ENCODE assay signal across 24 mouse cellular contexts in the genomic region with DNA sequence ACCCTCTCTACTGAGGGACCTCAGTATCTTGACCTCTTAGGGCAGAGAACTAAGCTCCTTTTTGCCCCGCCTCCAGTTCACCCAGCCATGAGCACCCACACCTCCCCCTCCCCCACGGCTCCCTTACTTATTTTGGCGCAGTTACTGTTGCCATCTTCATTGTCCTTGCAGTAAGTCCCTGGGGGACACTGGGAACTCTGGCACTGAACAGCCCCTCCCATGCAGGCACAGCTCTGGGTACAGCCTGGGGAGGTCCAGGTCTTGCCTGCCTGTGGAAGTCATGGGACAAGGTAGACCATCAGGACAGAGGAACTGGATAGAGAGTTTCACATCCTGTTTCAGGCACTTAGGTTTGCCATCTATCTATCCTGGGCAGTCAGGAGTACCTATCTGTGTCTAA.
DNase-seq lines count a peak whose midpoint lies in the region; ATAC-seq and TF ChIP-seq lines count a peak whose summit lies in the region.
"Had no signal": no experiment of that assay in that cellular context is flagged by ENCODE, and none has a peak within 500 bp of the region (broad histone marks: within the 10 kb centered on the region; RNA-seq: fewer than 3 reads in every experiment).

No protein-coding gene starts in this region.

- intact Hi-C loops in heart, postnatal 36 days (cut with DNase I), result no loop called here

- TF ChIP-seq POLR2A in lung, adult 2 months (IDR thresholded peaks at IDR 0.05; ENCODE audit: borderline replicate concordance, extremely low read depth, low read depth, low read length), result no peak

- WGBS in heart, embryonic 13.5 days, result 67% methylated on average over 3 of the region's 3 CpGs
- 66% methylated on average over 3 of the region's 3 CpGs for WGBS in lung, embryonic 16.5 days
- WGBS in lung, adult 2 months, result 72% methylated on average over 3 of the region's 3 CpGs
- 70% methylated on average over 3 of the region's 3 CpGs for WGBS in embryonic facial prominence, embryonic 10.5 days

- H3K9me3 ChIP-seq in heart, embryonic 13.5 days, result no peaks in the 10 kb centered on the region
- H3K9me3 ChIP-seq in lung, embryonic 16.5 days (ENCODE audit: control insufficient read depth, low read length), result no peaks in the 10 kb centered on the region
- H3K9me3 ChIP-seq in embryonic facial prominence, embryonic 10.5 days, result no peaks in the 10 kb centered on the region
- H3K9me3 ChIP-seq: embryonic facial prominence, embryonic 12.5 days; forebrain, embryonic 13.5 days; forebrain, embryonic 15.5 days; G1E had no signal

- no peaks in the 10 kb centered on the region for H3K36me3 ChIP-seq in heart, embryonic 13.5 days
- no peaks in the 10 kb centered on the region for H3K36me3 ChIP-seq in lung, embryonic 16.5 days (ENCODE audit: control insufficient read depth, insufficient read depth, low read length)
- no peaks in the 10 kb centered on the region for H3K36me3 ChIP-seq in embryonic facial prominence, embryonic 10.5 days (replicated peaks)
- H3K36me3 ChIP-seq: embryonic facial prominence, embryonic 12.5 days; forebrain, embryonic 15.5 days; G1E had no signal

- peaks cover 6% of the 10 kb centered on the region for H3K27me3 ChIP-seq in heart, embryonic 13.5 days (replicated peaks)
- H3K27me3 ChIP-seq in lung, embryonic 16.5 days (ENCODE audit: control insufficient read depth, insufficient read depth, low read depth, low read length), result no peaks in the 10 kb centered on the region
- H3K27me3 ChIP-seq in embryonic facial prominence, embryonic 10.5 days (replicated peaks; ENCODE audit: low read depth, poor library complexity, severe bottlenecking), result no peaks in the 10 kb centered on the region; the same call in 1 of the 2 replicates
- H3K27me3 ChIP-seq: embryonic facial prominence, embryonic 12.5 days; forebrain, embryonic 13.5 days; forebrain, embryonic 15.5 days; Patski had no signal

- TF ChIP-seq CTCF in lung, adult 2 months (IDR thresholded peaks at IDR 0.05; ENCODE audit: insufficient read depth, low read length), result no peak

- ATAC-seq in heart, embryonic 13.5 days (ENCODE audit: extremely low read depth, insufficient number of reproducible peaks, low FRiP score, low TSS enrichment), result no peak
- ATAC-seq in lung, embryonic 16.5 days (ENCODE audit: low read depth), result no peak
- ATAC-seq in megakaryocyte, adult 5-6 weeks (ENCODE audit: poor library complexity, severe bottlenecking), result no peak
- ATAC-seq: activated CD4-positive, CD25-positive, alpha-beta regulatory T cell, adult 4 months; CD4-positive, CD25-positive, alpha-beta regulatory T cell, adult 4 months; forebrain, embryonic 13.5 days; forebrain, embryonic 15.5 days; forebrain, postnatal 0 days; Patski had no signal

- H3K27ac ChIP-seq in heart, embryonic 13.5 days (replicated peaks), result no peak overlapping the region
- H3K27ac ChIP-seq in lung, embryonic 16.5 days (ENCODE audit: low read length), result peak overlapping the region; percentile 3; the same call in 1 of the 2 replicates
- H3K27ac ChIP-seq in embryonic facial prominence, embryonic 10.5 days (replicated peaks), result no peak overlapping the region
- H3K27ac ChIP-seq: embryonic facial prominence, embryonic 12.5 days; forebrain, embryonic 13.5 days; forebrain, embryonic 15.5 days had no signal

- DNase-seq in heart, postnatal 36 days, result no peak
- no peak for DNase-seq in lung, adult 2 months
- peak; percentile 54 for DNase-seq in adipocyte (ENCODE audit: low spot score)
- no peak for DNase-seq in embryonic facial prominence, embryonic 10.5 days (ENCODE audit: low spot score)
- DNase-seq: adrenal gland, adult 2 months; adrenal gland, postnatal 10 days; adrenal gland, postnatal 25 days; B cell, adult 2 months; cerebellum, adult 11 months; cerebellum, adult 18-20 months; cerebellum, adult 9-10 months; cerebellum, postnatal 36 days; embryo, embryonic 11 days had no signal

- H3K9ac ChIP-seq in heart, embryonic 13.5 days, result peak overlapping the region; percentile 19; the same call in 1 of the 2 replicates
- no peak overlapping the region for H3K9ac ChIP-seq in lung, embryonic 16.5 days (ENCODE audit: low read length)
- H3K9ac ChIP-seq: embryonic facial prominence, embryonic 12.5 days; forebrain, embryonic 13.5 days; forebrain, embryonic 15.5 days; forebrain, postnatal 0 days had no signal

- H3K4me2 ChIP-seq in heart, embryonic 13.5 days, result no peak overlapping the region
- H3K4me2 ChIP-seq in lung, embryonic 16.5 days (ENCODE audit: low read depth, low read length), result no peak overlapping the region
- H3K4me2 ChIP-seq: embryonic facial prominence, embryonic 12.5 days; forebrain, embryonic 13.5 days; forebrain, embryonic 15.5 days had no signal

- H3K4me1 ChIP-seq in heart, embryonic 13.5 days, result peaks cover 8% of the 10 kb centered on the region
- peaks cover 5% of the 10 kb centered on the region; the same call in 1 of the 2 replicates for H3K4me1 ChIP-seq in lung, embryonic 16.5 days (replicated peaks; ENCODE audit: control insufficient read depth, insufficient read depth, low read length)
- H3K4me1 ChIP-seq in lung, adult 2 months (ENCODE audit: control insufficient read depth, insufficient read depth, low read length), result no peaks in the 10 kb centered on the region
- H3K4me1 ChIP-seq in embryonic facial prominence, embryonic 10.5 days, result peaks cover 29% of the 10 kb centered on the region

- H3K4me3 ChIP-seq in heart, embryonic 13.5 days, result no peak overlapping the region
- H3K4me3 ChIP-seq in lung, embryonic 16.5 days (ENCODE audit: low read length), result no peak overlapping the region
- no peak overlapping the region for H3K4me3 ChIP-seq in lung, adult 2 months (replicated peaks; ENCODE audit: extremely low read depth, low read depth, low read length)
- no peak overlapping the region for H3K4me3 ChIP-seq in embryonic facial prominence, embryonic 10.5 days
- H3K4me3 ChIP-seq: embryonic facial prominence, embryonic 12.5 days; forebrain, embryonic 13.5 days; forebrain, embryonic 15.5 days had no signal
